Mouse (Mus musculus) gastrocnemius, postnatal 14 days (tissue): ENCODE measurements at regions not wholly inside any gene's neighbourhood (a gene's known extent, or its start where the extent isn't known, plus 50 kb on each side); places are given as distances from the start of the nearest gene placed in this dataset.

Experiments
- DNase-seq: peaks from one replicate; pipeline ENCODE4 v3.0.0; 2021; ENCODE audit warnings: mixed read lengths
- intact Hi-C: fragments of 180-260 bp; cut with DNase I; formaldehyde crosslinking; loops from one replicate; pipeline ENCODE4 v1.15.1; 2025; ENCODE audit warnings: low total_unique reads

DNA sequence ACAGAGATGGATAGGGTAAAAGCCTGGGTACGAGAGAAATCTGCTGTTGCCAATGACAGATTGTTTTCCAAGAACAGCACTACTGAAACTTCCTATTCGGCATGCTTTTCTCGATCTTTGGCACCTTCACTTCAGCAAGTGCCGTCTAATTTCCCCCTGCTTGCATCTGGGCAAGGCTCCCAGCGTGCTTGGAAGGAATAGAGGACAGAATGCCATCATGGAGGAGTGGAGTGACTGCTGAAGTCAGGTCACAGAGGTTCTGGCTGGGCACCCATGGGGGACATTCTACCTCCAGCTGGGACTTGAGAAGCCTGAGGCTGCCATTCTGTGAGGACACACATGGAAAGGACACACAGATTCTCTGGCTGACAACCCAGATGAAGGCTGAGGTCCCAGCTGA lies 276.2 kb upstream of the Klf4 start:
- peak; percentile 32 for DNase-seq
- intact Hi-C loops: no loop called here

DNA sequence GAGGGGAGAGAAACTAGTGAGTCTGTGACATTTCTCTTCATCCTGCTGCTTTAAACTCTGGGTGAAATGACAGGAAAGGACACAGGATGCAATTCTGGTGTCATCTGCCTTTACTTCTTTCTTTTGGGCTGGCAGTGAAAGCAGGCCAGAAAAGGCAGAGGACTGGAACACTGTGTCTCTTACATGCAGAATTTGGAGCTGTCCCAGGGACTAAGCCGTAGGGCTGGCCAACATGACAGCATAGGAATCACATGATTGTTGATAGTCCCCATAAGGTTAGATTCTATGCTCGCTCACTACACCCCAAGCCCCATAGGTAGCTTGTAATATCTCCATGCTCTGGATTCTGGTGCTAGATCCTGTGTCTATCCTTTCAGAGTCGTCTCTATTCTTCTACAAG lies 274.5 kb upstream of the Klf4 start:
- intact Hi-C loops: no loop called here
- no peak for DNase-seq

DNA sequence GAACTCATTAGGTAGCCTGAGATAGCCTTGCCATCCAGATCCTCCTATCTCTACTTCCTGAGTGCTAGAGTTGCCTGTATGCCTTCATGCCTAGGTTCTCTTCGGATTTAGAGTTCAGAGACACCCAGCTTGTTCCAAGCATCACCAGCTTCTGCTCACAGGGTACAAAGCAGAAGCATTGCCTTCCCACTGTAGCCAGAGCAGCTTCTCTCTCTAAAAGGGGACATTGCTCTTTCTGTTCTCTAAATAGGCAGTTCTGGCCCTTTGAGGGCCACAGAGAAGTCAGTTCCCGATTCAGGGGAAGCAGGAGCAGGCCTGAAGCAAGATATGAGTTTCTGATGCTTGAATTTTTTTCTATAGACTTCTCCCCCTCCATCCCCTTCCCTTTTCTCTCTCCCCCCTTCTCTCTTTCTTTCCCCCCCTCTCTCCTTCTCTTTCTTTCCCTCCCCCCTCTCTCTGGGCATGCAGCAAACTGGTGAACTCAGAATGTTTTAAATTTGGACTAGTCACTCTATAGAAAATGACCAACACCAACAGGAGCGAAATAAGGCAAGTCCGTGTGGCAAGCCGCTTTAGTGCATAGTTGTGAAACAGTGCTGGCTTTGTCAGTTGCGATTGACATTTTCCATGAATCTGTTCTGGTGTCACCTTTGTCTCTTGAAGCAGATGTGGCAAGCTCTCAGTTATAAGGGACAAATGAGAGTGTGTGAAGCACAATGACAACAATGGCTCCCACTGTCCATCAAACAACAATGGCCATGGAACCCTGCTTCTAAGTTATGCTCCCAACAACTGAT lies 273.2 kb upstream of the Klf4 start:
- intact Hi-C loops: no loop called here
- DNase-seq: no peak

DNA sequence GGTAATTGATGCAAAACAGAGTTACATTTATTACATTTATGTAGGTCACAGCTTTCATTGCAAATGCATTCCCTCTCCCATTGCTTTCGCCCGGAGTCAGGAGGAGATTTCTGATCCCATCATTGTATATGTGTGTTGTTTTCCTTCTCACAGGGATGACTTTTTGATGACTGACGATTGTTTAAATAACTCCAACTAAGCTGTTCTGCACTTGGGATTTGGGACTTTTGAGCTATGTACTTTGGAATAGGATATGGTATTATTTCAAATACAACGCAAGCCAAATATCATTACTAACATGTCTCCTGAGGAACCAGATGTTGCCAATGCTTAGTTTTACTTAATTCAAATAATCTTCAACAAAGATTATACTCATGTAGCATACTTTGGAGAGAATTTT lies 269.8 kb upstream of the Klf4 start:
- no peak for DNase-seq
- intact Hi-C loops: no loop called here

DNA sequence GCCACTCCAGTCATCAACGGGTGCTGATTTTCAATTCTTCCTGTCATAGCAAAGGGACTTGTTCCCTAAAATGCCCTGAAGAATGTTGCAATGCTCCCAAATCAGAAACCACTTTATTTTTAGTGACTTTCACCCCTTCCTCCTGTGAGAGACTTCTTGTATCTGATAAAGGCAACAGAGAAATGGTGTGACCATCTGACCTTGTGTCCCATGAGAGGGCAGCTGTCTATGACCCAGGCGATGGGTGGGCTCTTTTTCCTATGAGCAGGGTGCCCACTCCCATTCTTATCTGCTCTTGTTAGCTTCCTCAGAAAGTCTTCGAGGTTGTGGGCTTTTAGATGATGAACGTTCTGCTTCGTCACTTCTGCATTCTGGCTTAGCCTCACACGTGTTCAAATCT lies 265.8 kb upstream of the Klf4 start:
- intact Hi-C loops: no loop called here
- DNase-seq: no peak

DNA sequence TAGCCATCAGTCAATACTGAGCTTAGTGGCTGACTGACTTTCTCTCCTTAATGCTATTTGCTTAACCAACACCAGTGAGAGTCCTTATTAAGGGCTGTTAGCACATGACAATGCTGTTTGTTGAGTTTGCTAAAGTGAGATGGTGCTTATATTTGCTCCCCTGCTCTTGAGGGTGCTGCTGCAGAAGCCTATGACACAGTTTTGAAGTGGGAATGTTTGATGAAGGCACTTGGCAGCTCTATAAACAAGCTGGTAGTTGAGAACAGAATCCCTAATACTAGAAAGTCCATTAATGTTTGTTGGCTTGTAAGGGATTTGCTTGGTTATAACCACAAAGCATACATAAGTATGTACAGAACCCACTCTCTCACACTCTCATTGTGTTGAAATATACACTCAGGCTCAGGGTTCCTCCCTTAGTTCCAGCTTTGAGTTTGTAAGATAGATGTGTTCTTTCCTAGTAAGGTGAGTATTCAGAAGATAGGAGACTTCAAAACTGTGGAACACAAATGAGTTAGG lies 249.1 kb upstream of the Klf4 start:
- intact Hi-C loops: no loop called here
- no peak for DNase-seq

DNA sequence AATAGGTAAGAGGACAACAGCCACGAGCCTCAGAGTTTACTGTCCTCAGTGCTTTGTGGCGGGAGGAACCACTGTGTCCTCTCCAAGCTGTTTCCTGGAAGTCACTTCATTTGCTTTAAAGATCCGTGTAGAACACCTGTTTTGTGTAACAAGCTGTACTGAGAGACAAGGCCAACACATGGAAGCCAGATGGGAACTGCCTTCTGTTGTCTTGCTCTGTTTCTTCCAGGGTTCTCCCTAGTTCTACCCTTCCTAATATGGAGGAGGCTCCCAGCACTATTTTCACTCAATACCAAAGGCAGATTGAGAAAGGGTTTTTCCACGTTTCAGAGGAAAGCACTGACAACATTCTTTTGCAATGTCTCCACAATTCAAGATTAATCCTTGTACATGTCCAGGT lies 247.3 kb upstream of the Klf4 start:
- intact Hi-C loops: no loop called here
- no peak for DNase-seq

DNA sequence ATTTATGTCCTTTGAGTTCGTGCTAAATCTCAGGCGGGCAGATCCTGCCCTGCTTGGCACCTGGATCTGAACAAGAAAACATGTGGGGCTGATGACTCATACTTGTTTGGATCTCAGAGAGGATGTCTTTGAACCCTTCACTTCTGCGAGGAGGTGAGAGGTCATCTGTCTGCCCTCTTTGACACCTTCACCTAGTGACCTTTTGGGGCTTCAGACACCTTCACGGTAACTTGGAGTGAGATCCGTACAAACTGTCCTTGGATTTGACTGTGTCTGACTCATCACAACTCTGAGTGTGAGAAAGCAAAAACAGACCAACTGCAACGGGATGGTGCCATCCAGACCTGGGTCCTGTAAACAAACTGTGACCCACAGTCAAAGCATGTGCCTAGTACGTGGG lies 243.6 kb upstream of the Klf4 start:
- DNase-seq: no peak
- intact Hi-C loops: no loop called here

DNA sequence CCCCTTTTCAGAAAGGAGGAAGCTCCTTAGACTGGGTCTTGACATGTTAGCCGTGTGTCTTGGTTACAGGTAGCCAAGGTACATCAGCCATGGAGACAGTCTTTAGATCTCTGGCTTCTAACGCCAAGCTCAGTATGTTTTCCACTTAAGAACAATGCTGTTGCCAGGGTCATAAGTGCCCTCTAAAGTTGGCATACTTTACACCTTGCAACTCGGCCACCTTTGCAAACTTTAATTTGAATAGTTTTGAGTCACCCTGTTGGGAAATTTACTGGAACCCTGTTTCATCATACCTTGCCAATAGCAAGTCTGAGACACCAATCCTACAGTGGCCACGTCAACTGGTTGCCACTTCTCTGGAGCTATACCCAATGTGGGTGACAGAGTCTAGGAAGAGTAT lies 242.3 kb upstream of the Klf4 start:
- intact Hi-C loops: no loop called here
- DNase-seq: no peak

DNA sequence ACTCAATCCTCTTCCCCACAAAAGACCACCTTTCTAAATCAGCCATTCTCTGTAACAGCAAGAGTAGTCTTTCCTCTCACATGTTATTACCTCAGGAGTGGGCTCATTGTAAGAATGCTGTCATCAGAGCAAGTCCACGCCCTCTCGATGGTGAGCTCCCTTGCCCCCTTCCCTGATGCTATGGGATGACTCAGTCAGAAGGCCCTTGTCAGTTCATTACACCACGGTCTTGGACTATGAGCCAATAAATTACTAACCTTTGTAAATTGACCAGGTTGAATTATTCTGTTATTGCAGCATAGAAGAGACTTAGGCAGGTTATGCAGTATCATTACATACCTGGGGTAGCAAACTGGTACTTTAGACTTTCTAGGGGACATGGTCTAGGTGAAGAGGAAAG lies 237.4 kb upstream of the Klf4 start:
- intact Hi-C loops: no loop called here
- no peak for DNase-seq

DNA sequence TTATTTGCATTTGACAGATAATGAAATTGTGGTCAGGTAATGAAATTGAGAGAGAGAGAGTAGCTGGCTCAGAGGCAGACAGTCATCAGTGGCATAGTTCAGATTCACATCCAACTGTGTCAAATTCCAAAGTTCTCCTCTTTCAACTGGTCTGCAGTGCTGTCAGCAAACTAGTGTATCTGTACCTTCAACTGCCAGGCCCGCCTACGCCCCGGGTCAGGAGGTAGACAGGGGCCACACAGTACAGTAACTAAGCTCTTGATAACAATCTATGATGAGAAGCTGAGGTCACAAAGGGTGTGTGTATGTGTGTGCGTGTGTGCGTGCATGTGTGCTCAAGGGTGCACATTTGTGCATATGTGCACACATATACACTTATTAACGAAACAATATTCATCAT lies 236.1 kb upstream of the Klf4 start:
- intact Hi-C loops: no loop called here
- no peak for DNase-seq

DNA sequence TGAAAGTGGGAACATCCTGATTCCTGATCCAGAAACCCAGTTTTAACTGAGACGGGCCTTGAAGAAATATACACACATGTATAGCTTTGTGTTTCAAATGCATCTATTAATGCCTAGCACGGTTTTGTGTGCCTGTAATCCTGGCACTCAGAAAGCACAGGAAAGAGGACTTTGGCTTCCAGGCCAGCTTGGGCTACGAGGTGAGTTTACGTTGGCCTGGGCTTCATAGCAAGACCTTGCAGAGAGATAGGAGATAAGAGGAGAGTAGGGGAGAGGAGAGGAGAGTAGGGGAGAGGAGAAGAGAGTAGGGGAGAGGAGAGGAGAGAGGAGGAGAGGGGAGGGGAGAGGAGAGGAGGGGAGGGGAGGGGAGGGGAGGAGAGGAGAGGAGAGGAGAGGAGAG lies 234.9 kb upstream of the Klf4 start:
- DNase-seq: no peak
- intact Hi-C loops: no loop called here

DNA sequence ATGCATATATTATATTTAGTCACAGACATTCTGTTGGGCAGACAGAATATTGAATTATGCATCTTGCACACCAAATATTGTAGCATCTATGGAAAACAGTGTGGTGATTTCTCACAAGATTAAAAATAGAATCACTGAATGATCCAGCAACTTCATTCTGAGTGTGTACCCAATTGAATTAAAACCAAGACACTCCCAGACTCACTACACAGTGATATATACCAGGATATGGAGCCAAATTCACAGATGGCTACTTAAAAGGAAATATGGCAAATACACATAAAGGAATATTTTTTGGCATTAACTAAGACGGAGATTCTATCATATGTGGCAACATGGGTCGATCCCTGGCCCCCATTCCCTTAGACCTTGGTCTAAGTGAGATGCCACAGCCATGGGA lies 233.5 kb upstream of the Klf4 start:
- intact Hi-C loops: no loop called here
- no peak for DNase-seq

DNA sequence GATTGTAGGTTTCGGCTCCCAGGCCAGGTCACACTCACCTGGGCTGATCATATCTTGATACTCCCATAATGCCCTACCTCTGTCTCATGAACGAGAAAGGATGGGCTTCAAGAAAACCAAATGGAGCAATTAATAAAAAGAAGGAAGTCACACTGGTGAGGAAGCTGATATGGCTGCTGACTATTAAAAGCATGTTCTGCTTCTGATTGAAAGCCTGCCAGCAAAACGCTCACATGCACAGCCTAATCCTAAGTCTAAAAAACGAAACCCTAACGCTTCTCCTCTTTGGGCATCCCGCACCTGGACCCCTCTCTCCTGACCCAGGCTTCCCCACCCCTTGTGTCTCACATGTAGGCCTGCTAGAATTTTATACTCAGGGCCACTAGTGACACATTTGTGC lies 230.8 kb upstream of the Klf4 start:
- intact Hi-C loops: no loop called here
- no peak for DNase-seq

DNA sequence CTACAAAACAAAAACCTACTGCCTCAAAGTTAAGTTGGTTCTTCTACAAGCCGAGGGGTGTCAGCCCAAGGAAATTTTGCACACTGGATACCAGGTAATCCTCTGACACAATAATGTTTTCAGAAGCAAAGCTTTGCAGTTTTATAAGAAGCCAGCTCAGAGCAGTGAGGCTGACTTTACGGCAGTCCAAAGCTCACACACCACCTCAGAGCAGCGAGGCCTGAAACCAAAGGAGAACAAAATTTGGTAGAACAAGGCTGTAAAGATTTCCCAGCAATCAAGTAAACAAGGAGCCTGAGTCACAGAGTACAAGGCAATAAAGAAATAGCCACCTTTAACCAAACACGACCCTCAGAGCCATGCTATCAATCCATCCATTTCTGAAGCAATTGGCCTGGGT lies 230.1 kb upstream of the Klf4 start:
- intact Hi-C loops: no loop called here
- DNase-seq: no peak

DNA sequence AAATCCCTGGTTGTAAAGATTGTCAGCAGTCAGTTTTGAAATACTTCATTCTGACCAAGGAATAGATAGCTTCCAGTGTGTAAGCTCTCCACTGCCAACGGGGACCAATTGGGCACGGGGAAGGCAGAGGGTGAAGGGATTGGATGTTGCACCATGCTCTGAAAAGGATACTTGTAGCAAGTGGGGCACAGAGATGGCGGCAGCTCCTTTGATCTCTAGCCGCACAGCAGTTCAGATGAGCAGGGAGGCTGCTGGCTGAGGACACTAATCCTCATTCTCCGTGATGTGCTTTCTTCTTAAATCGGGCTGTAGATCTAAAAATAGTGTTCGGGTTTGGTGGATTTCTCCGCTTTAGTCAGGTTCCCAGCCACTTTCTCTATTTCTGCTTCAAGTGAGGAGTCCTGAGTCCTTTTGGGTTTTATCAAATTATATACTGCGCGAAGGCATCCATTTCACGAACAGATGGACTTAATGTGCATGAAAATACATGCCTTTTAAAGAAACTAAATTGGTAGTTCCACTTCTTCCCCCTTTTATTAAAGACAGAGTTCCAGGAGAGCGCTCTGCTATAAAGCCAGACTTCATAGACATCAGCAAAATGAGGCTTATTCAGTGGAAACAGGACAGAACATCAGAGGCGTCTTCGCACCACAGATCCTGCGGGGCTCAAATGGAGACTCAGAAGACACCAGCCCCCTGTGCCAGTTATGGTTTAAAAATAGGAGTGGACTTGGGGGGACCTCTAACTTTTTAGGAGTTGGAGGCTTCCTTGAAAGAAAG lies 225.1 kb upstream of the Klf4 start:
- intact Hi-C loops: no loop called here
- DNase-seq: no peak

DNA sequence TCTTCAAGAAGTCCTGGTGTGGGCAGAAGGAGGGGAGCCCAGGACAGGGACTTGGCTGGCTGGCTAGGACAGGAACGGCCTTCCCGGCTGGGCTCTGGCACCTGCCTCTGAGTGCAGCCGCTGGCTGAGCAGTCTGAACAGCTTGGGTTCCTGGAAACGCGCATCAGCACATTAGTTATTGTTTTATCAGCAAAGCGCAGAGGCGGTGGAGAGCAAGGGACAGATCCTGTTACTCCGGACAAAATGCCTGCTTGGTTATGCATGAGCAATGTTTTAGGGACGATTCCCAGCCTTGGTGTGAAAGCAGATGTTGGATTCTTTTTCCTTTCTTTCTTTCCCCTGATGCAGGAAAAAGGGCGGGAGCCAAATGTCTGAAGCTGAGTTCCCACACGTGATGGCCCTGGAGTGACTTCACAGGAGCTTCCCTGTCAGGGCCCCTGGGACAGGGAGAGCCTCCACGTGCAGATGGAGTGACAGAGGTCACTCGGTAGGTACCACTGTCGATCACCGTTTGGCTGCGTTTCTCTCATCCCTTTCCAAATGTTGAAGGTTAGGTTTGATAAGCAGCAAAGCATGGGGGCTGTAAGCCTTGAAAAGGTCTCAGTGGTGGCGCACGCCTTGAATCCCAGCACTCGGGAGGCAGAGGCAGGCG lies 217.8 kb upstream of the Klf4 start:
- peak; percentile 79 for DNase-seq
- intact Hi-C loops: no loop called here

DNA sequence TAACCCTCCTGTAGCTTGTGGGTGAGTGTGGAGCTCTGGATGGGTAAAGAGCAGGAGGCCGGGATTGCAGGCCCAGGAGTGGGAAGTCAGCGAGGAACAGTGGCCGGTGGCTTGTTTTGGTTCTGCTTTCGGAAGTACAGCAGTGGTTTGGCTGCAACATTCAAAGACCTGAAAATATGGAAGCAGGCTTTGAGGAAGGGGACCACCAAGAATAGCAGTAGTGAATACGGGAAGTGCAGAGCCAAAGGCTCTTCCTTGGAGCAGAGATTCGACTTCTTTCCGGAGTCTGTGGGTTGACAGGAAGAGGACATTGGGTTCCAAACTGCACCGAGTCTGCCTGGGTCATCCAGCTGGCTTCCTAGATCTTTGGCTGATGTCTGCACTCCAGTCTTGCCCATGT lies 209.1 kb upstream of the Klf4 start:
- DNase-seq: no peak
- intact Hi-C loops: no loop called here

DNA sequence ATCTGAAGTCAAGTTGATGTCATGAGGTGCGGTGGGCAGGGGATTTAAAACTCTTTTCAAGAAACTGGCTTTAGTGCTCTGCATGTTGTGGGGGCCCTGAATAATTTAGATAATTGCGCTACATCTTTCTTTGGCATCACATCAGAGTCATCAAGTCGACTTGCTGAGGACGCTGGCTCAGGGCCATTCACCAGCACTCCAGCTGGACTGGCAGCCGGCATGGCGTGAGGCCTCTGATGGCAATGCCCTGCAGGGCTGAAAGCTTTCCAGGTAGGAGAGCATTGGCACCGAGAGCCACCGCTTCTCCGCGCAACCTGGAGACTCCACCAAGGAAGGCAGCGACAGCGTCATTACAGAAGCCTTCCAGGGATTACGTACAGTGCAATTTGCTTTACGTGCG lies 207.8 kb upstream of the Klf4 start:
- intact Hi-C loops: no loop called here
- DNase-seq: peak; percentile 23

DNA sequence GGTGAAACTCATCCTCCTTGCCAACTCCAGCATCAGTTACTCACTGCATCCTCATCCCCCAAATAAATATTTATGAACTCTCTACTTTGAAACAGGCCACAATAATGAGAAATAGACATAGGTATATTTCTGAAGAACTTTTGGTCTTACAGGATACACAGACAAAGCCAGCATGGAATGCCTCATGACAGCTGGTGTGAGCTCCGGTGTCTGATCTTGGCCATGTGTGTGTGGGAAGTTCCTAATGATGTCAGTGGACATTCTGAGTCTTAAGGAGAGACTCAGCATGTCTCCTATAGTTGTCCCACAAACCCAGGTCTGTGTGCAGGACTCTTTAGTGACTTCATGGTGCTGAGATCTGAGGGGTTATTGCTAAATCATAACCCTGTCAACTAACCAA lies 206.4 kb upstream of the Klf4 start:
- no peak for DNase-seq
- intact Hi-C loops: no loop called here

DNA sequence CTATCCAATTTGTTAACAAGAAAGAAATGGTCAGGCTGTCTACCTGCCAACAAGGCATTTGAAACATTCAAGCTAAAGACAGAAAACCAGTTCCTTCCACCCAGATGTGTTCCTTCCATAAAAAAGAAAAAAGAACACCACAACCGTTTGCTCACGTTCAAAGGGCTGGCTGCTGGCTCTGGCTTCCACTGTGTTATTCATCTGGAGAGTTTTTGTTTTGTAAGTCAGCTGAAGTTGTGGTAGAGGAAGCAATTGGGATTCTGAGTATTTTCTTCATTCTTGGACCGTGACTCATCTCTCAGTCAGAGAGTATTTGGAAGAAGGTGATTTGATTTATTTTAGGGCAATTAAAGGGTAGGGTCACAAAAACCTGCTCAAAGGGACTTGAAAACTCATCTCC lies 203.2 kb upstream of the Klf4 start:
- no peak for DNase-seq
- intact Hi-C loops: no loop called here
